Mouse (Mus musculus) left cerebral cortex, postnatal 14 days (tissue): ENCODE measurements at regions not wholly inside any gene's neighbourhood (a gene's known extent, or its start where the extent isn't known, plus 50 kb on each side); places are given as distances from the start of the nearest gene placed in this dataset.
A peak's percentile ranks its signal among the peaks of the same experiment; 100 is the strongest.

Source experiments
- DNase-seq, 2 experiments: peaks; one replicate each; pipeline ENCODE4 v3.0.0; 2021 to 2022; ENCODE audit warnings: low spot score in 2 of 2, mixed read lengths in 1 of 2
- intact Hi-C: fragments of 180-260 bp; cut with DNase I; formaldehyde crosslinking; loops from one replicate; pipeline ENCODE4 v1.15.1; 2025

- DNase-seq: no peak
- intact Hi-C loops: no loop called here
Measured at GRCm38 (mm10) chr10:56739621-56740020, 362.5 kb downstream of the Gja1 start.

- DNase-seq: no peak
- intact Hi-C loops: loop anchor here (10.0 kb wide), 2 partner anchors 143 to 367 kb away; no protein-coding TSS in a partner anchor
Measured at GRCm38 (mm10) chr10:56752134-56752533, 375.0 kb downstream of the Gja1 start.

DNA sequence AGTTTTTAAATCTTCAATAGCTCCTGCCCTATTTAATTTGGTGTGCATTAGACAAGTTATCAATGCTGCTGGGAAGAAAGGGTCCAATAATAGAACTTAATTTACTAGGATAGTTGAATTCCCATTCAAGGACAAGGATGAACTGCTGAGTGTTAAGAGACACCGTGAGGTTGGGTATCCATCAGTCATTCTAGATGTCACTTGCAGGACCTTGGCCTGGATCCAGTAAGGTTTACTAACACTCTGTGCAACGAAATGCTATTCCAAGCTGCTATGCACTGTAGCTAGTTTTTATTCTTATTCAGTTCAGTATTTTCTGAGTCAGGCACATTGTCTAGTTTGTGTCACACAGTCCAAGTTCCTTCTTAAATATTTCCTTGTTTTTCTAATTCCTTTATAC is 376.4 kb downstream of the Gja1 start:
- intact Hi-C loops: loop anchor here (10.0 kb wide), 2 partner anchors 141 to 369 kb away; no protein-coding TSS in a partner anchor
- DNase-seq: no peak

DNA sequence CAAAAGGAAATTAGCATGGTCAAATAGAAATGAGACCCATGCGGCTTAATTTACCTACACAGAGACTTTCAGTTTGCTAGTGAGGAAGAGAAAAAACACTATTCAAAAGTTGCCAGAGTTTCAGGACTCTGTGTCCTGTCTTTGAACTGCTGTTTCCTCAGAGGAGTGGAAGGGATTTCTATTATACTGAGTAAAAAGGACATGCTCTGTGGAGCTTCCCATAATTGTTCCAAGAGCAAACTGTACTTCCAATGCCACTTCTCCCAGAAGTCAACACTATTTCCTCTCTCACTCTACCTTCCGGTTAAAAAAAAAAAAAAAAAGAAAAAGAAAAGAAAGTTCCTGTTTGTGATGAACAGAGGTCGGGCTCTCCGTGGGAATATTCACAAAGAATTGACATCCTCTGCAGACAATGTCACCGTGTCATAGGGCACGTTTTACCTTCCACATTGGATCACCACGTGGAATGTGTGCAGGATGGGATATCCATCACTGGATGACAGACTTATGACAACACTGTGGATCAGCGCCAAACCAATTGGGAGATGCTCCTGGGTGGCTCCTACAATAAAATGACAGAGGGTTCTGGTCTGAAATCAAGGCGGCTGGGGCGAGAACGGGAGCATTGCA is 377.5 kb downstream of the Gja1 start:
- intact Hi-C loops: loop anchor here (10.0 kb wide), 2 partner anchors 140 to 370 kb away; no protein-coding TSS in a partner anchor
- no peak for DNase-seq

DNA sequence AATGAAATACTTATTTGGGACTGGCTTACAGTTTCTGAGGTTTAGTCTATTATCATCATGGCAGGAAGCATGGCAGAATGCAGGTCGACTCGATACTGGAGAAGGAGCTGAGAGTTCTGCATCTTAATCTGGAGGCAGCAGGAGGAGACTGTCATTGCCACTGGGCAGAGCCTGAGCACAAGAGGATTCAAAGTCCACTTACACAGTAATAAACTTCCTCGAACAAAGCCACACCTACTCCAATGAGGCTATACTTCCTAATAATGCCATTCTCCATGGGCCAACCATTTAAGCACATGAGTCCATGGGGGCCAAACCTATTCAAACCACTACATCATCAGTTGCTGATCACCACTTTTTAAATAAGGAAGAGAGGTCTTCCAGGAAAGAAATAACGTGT is 393.5 kb downstream of the Gja1 start:
- intact Hi-C loops: no loop called here
- no peak for DNase-seq

GRCm38 (mm10) chr10:56782265-56782664 is 405.1 kb downstream of the Gja1 start:
- intact Hi-C loops: no loop called here

DNA sequence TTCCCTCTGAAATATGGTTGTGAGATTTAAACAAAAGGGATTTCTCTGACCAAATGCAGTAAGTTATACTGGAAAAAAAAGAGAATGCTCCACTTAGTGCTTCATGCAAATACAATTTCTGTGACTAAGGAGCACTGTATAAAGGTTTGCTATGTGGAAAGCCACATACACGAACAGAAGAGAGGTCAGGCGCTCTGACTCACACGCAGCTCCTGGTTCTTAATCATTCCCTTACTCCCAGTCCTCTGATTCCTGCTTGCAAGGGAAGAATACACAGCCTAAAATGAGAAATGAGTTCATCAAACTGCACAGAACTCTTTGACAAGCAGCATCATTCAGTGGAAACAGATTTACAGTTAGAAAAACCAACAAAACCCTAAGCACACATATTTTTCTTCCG is 406.8 kb downstream of the Gja1 start:
- intact Hi-C loops: no loop called here
- no peak for DNase-seq

More at GRCm38 (mm10) chr10:56782265-56782664, 405.1 kb downstream of the Gja1 start:
- DNase-seq: no peak

DNA sequence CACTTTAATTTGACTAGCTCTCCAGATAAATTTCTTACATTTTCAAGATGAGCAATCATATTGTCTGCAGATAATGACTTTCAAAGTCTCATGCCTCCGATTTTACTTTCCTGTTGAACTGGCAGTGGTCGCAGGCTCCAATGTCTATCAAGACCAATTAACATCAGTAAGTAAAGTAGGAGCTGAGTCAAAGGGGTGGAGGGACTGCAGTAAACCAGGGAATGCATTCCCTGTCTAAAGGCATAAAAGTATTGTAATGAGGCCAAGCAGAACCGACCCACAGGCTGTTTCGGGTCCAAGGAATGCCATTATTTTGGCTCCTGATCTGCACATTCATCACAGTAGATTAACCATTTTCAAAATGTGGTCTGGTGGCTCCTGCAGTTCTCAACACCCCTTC is 411.0 kb downstream of the Gja1 start:
- no peak for DNase-seq
- intact Hi-C loops: no loop called here

DNA sequence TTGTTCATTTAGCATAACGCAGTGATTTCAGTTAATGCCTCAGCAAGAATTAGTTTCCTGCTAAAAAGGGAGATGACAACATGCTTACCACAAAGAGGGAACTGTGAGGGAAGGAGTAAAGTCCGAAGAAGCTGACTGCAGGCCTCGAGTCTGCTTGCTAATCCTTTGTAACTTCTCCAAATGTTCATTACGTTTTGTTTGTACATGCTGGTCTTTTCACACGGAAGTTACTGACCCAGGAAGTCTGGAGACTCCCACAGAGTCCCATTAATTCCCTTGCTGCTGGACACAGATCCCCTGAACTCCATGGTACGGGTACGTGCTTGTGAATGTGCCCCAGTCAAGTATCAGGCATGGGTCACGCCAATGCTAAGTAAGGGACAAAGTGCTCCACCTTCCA is 415.9 kb downstream of the Gja1 start:
- DNase-seq: no peak
- intact Hi-C loops: no loop called here

DNA sequence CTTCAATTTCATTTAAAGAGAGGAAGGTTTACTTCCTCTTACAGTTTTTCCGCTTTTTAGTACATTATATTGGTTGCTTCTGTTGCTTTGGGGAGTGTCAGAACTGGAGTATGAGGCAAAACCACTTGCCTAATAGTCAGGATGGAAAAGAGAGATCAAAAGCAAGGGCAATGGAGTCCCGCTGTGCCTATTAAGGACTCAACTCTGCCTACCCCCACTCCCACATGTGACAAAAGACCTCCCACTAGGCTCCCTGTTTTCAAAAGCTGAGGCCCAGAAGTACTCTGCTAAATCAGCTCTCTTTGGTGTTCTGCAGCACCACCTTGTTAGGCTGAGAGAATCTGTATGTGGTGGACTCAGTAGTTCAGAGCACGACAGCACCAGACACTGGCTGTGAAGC is 418.3 kb downstream of the Gja1 start:
- intact Hi-C loops: no loop called here
- DNase-seq: peak; percentile 1 to 5

DNA sequence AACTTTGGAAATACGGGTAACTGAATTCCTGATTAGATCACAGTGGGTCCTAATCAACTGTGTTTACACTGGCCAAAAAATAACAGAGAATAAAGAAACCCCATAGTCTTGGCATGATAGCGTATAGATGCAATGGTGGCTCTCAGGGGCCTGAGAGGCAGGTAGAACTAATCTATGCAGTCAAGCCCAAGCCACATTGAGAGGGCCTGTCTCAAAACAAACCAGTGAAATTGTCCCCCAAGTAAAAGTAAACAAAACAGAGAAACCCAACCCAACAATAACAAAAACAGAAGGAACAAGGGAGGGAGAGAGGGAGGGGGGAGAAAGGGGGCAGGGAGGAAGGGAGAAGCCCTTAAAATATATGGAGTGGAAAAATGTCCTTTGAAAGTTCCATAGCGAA is 422.2 kb downstream of the Gja1 start:
- intact Hi-C loops: no loop called here
- DNase-seq: no peak

GRCm38 (mm10) chr10:56799745-56800144 is 422.6 kb downstream of the Gja1 start:
- intact Hi-C loops: no loop called here
- DNase-seq: no peak

DNA sequence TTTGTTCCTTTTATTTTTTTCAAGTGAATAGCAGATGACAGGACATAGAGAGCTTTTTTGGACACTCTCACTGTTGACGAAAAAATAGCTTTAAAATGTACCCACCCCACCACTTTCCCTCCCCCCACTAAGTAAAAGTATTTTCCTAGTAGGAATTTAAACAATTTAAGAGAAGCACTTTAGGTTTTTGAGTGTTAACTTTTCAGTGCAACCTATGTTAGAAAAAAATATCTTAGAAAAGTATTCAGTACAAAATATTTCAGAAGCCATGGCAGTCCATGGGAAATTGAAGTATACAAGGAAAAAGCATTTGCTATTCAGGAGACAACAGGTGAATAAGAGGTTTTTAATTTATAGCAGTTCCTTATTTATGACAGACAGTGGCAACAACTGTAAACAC is 431.9 kb downstream of the Gja1 start:
- intact Hi-C loops: no loop called here
- no peak for DNase-seq

GRCm38 (mm10) chr10:56822158-56822557 is 445.0 kb downstream of the Gja1 start:
- intact Hi-C loops: no loop called here
- no peak for DNase-seq

DNA sequence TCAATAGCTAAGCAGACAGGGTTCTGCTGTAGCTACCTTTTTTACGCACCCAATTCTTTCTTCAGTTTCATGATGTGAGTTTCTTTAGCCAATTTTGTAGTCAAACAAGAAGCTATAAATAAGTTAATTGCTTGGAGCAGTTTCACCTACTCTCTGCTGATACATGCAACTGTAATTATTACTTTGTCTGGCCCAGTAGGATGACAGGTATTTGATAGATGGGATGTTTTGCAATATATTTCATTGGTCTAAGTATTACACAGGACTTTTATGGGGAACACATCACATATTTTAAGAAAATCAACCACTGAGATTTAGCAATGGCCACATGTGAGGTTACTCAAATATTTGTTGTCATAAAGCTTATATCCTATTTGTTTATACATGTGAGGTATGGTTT is 454.2 kb downstream of the Gja1 start:
- intact Hi-C loops: no loop called here
- no peak for DNase-seq

DNA sequence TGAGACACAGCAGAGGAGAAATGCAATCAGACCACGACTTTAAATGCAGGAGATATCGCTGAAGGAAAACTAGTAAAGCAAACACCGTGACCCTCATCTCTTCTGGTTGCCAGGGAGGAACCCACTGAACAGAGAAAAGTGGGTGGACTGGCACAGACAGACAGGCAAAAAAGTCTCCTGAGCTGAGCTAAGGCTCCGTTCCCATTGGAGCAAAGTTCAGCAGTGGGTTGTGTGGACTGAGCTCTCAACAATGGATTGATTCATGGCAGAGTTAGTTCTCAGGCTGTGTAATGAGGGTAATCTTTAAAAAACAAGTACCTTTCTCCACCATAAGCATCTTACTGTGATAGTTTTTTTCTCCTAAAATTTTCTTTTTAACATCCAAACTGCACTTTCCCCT is 454.8 kb downstream of the Gja1 start:
- intact Hi-C loops: no loop called here
- peak; percentile 6 to 13 for DNase-seq

GRCm38 (mm10) chr10:56836130-56836529 is 459.0 kb downstream of the Gja1 start:
- intact Hi-C loops: no loop called here
- no peak for DNase-seq

DNA sequence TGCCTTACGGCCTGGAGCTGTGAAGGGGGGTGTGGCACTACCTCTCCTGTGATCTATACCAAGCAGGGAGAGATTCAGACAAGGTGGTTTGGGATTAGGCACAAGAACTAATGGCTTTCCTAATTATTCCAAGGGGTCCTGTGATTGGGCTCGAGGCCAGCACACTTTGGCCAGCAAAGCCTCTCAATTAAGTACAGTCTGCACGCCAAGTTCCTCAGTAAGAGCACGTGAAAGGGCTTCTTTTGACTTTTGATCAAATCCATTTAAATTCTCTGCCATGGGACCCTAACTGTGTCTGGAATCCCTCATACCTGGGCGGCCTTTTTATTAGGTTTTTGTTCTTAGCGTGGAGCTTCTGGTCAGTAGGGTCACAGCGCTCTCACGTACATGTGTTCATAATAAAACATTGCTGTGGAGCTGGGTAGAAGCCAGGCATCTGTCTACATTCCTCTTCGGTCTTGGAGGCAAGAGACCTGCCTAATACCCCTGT is 461.9 kb downstream of the Gja1 start:
- peak; percentile 26 to 38 for DNase-seq
- intact Hi-C loops: no loop called here

DNA sequence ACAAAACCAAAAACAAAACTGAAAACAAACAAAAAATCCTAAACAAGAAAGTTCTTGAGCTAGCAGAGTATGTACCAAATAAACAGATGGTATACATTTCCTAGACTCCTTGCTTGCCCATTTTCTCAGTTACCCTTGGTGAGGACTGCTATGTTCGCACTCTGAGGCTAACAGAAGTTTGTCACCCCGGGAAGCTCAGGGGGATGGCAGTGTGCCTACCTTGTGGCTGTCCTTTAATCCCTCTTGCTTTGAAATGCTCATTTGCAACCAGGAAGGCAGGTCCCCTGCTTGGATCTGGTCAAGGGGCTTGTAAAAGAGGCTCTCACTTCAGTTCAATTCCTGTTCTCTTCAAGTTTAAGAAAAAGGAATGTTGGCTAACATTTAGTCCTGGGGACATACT is 462.4 kb downstream of the Gja1 start:
- peak; percentile 17 to 39 for DNase-seq
- intact Hi-C loops: no loop called here

- peak in 1 of 2 experiments; percentile 18 for DNase-seq
Measured at GRCm38 (mm10) chr10:56840732-56841131, 463.6 kb downstream of the Gja1 start.

DNA sequence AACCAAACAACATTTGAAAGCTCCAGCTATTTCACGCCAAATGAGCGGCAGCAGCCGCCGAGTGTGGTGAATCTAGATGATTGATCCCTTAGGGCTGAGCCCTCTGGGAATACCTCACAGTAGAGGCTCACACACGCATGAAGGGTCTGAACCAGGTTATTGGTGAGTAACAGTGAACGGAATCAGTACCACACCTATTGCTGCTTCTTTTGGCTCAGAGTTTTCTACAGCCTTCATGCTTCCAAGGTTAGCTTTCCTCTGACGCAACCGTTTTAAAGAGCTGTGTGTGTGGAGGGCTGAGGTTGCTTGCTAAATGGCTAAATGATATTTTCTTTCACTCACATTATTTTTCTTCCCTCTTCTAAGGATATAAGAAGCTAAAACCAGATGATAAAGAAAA is 464.4 kb downstream of the Gja1 start:
- intact Hi-C loops: loop anchor here (10.0 kb wide), 1 partner anchor 467 kb away; the partner anchor contains the start of gene Gja1
- no peak for DNase-seq

More at GRCm38 (mm10) chr10:56840732-56841131, 463.6 kb downstream of the Gja1 start:
- intact Hi-C loops: loop anchor here (10.0 kb wide), 1 partner anchor 466 kb away; the partner anchor contains the start of gene Gja1
